Mouse (Mus musculus): ENCODE measurements around the gene Rsbn1.

Gene Rsbn1

DNA sequence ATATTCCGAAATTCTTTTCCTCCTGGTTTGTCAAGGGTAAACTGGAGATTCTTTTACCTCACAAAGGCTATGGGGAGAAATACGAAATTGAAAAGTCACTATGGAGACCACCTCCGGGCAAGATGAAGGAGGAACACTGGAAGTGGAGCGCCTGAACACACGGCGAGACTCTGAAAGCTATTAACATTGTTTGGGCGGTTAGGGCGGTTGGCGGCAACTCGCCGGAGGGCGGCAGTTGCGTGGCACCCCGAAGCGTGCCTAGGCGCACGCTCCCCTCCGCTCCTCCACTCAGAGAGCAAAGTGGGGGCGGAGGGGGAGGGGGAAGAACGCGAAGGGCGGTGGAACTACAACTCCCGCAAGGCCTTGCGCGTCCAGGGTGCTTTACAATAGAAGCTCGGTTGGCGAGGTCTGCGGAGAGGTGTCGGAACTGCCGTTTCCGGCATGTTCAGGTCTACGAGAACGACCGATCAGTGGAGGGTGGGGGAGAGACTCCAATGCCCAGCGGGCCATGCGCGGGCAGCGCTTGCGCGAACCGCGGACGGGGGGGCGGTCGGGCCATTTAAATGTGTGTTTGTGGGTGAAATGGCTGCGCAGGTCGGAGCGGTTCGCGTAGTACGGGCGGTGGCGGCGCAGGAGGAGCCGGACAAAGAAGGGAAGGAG is at the start of gene Rsbn1:
Gene Rsbn1 (plus strand): TSS at position 111 of the 660 bp plus-strand sequence.
- peak; percentile 99 for DNase-seq

DNA sequence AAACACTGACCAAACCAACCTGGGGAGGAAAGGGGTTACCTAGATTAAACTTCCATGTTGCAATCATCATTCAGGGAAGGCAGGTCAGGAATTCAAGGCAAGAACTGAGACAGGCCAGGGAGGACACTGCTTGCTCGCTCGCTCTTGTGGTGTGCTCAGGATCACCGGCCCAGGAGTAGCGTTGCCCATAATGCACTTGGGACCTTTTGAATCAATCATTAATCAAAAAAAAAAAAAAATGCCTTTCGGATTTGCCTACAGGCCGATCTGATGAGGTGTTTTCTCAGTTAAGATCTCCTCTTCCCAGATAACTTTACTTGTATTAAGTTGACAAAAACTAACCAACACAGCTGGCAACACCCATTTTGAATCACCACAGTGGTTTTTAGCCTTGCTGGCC is 49.7 kb upstream of the Rsbn1 start:
- DNase-seq, result no peak

DNA sequence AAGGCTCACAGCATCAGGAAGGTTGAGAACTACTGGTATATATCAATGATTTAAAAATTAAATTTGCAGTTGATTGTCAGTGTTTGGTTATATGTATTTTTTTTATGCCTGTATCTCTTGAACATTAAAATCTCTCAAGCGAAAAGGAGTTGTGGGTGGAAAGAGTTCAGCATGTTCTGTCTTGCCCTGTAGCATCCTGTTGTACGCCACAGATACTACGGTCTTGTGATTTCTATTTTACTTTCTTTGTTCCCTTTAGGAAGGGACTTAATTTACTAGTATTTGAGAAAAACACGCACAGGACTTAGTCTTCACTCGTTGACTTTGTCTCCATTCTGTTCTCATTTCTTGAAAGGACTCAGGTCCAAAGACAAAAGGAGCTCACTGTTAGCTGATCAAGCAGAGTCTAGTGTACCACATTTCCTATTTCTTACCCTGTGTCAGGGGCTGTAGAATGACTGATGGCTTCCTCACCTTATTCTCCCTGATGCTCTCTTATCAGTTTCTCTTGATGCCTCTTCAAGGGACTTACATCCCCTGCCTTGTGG is 46.4 kb upstream of the Rsbn1 start:
- no peak for DNase-seq

DNA sequence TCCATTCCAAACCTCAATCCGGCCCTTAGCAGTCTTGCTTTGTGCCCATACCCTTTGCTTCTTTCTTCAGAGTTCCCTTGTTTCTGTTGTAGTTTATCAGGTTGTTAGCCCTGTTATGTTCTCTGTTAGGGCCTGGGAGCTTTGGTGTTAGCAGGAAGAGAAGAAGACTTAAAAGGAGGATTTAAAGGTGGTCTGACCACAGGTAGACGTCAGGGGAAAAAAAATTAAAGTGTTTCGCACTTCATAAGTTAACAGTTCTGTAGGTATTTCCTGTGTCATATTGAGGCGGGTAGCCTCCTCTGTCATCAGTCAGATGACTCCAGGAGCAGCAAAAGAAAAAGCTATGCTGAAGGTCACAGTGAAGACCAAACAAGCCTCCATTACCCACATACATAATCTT is 45.9 kb upstream of the Rsbn1 start:
- DNase-seq, result no peak

DNA sequence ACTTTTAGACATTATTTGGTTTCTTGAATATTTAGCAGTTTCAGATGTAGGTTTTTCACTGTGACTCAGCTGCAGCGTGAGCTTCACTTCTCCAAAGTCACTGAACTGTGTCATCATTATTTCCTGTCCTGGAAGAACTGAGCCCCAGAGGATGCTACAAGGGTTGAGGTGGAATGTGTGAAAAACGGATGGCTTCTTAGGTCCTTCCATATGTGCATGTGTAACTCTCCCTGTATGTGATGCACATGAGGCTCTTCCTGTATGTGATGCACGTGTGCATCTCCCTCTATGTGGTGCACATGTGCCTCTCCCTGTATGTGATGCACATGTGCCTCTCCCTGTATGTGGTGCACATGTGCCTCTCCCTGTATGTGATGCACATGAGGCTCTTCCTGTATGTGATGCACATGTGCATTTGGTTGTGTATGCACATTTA is 41.2 kb upstream of the Rsbn1 start:
- DNase-seq, result no peak

DNA sequence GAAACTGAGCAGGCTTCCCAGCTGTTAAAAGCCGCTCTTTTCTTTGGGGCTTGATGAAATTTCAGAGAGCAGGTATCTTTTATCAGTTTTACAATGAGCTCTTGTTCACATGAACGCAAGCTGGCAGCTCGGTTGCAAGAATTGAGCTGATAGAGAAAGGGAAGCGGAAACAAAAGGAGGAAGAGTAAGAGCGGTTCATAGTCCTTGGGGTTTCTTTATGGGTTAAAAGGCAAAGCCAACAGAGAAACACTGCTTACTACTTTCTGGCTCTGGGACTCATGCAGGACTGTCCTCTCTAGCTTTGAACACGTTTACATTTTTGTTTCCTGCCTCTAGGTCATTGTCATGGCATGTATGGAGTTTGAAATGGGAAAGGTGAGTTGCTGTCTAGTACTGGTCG is 39.6 kb upstream of the Rsbn1 start:
- DNase-seq, result no peak

DNA sequence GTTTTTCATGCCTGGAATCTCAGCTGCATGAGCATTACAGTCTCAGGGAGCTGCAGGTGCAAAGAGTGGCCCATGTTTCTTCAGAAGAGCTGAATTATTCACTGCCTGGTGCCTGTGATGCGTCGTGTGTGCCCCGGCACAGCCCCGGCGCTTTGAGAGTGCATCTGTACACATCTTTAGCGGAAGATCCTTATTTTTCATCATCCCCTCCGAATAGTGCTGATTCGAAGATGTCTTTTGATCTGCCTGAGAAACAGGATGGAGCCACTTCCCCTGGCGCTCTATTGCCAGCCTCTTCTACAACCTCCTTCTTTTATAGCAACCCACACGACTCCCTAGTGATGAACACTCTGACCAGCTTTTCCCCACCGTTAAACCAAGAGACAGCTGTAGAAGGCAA is 28.0 kb upstream of the Rsbn1 start:
- no peak for DNase-seq

DNA sequence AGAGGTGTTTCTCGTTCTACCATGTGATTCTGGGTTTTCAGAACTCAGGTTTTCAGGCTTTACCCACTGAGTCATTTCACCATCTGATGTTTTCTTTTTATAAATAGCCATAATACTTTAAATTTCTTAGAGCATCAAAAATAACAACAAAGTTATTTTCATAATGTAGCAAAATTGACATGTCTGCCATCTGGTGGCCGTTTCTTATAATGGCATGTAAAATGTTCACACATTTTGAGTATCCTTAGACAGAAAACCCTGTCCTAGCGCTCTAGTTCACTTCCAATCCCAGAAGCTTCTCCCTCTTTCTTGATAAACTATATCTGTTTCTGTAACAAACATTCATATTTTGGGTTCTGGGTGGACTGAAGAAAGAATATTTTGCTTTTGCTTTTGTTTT is 26.3 kb upstream of the Rsbn1 start:
- DNase-seq, result peak; percentile 39

DNA sequence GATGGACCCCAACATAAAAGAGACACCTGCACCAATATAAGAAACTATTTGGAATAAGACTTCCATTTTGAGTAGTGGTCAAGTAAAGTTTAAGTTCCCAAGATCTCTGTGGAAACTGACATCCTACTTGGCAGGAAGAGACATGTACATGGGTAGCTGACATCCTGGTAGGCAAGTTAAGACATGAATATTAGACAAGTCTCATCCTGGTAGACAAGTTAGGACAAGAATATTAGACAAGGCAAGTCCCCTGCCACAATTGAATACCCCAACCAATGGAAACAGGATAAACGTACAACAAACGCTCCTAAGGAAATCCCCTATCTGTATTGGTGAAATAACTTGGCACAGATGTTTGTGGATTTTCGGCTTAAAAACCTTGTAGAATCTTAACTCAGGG is 20.5 kb upstream of the Rsbn1 start:
- DNase-seq, result no peak

DNA sequence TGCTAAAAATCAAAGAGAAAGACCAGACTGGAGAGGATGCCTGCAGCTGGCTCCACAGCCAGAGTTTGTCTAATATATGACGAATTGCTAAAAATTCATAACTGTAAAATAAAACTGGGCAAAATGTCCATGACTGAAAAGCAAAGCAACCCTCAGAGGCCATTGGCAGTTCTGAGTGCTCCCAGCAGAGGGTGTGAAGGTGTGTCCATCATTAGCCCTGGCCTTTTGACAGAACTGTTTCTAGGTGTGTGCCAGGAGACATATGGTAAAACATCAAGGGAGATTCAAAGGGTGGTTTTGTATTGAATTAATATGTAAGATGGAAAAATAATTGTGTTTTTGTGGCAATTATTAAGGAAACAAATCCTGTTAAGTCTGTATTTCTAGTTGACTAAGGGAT is 9.2 kb upstream of the Rsbn1 start:
- DNase-seq, result peak; percentile 79

DNA sequence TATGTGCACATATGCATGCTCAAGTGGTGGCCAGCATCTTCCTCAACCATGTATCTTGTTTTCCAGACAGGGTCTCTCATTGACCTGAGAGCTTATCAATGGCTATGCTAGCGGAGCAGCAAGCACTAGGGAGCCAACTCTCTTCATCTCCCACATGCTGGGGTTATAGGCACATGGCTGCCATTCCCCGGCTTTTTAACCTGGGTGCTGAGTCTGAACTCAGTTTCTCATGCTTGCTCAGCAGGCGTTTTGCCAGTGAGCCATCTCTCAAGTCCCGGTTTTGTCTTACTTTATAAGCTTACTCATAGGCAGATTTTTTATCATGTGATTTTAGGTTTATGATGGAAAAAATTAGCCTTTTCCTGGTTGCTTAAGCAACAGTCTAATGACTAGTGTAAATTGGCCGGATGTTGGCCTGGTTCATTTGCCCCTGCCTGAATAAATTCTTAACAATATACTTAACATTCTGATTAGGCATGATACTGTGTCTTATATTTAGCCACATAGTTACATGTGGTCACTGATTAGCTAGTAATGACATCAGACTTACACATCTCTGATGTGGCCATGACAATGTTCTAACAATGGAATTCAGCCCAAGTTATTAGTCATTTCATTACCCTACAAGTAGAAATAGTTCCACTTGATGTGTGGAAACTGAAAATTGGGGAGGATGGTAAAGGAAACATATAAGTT is 6.4 kb upstream of the Rsbn1 start:
- no peak for DNase-seq

DNA sequence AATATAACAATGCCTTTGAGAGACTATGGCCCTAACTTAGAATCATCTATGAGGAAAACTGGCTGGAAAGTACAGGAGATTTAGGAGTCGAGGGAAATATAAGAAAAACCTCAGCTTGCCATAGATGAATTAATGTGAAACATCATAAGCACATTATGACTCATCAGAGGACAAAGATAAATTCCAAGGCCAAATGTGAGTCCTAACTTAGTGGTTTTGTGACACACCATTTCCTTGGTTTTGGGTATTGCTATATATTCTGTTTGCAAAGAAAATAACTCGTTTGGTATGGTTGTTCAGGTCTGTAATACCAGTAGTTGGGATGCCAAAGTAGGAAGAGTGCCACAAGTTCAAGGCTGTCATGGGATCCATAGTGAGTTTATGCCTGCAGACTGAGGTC is 5.1 kb upstream of the Rsbn1 start:
- no peak for DNase-seq

DNA sequence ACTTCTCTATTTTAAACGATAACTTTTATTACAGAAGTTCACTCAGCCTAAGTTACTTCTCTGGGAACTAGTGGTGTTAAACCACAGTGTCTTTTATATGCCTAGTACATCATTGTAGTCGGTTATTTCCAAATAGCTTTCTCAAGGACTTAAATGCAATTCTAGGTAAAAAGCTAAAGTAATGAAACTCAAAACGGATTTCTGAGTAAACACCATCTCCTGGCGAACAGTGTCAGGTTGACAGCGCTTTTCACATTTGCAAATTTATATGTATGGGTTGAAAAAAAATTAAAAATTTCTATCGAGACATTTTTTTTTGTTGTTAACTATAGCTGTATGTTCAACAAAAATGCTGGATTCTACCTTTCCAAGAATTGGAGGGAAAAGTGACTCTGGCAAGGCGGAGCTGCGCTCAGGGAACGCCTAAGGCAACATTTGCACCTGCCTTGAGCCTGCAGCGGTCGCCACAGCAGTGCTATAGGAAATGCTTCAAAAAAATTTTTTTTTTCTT is 414 bp upstream of the Rsbn1 start:
- DNase-seq, result no peak

DNA sequence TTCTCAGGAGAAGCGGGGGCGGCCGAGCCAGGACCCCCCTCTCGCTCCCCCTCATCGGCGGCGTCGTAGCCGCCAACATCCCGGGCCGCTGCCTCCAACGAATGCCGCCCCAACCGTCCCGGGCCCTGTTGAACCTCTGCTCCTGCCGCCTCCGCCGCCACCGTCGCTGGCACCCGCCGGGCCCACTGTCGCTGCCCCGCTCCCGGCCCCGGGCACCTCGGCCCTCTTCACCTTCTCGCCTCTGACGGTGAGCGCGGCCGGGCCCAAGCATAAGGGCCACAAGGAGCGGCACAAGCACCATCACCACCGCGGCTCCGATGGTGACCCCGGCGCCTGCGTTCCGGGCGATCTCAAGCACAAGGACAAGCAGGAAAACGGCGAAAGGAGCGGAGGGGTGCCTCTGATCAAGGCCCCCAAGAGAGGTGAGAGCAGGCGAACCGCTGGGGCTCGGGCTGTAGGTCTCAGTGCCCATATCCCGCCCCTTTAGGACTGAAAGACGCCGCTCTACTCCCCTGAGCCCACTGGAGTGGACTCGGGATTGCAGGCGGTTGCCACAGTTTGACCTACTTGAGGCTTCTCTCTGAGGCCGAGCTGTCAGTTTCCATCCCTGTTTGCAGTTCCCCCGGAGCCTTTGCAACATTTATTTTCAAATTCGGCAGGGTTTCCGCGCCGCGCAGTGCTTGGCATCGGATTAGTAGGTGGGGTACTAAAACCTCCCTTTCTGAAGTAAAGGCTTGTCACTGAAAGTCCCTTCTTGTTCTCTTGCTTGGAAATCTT is 1.0 kb downstream of the Rsbn1 start:
- no peak for DNase-seq

DNA sequence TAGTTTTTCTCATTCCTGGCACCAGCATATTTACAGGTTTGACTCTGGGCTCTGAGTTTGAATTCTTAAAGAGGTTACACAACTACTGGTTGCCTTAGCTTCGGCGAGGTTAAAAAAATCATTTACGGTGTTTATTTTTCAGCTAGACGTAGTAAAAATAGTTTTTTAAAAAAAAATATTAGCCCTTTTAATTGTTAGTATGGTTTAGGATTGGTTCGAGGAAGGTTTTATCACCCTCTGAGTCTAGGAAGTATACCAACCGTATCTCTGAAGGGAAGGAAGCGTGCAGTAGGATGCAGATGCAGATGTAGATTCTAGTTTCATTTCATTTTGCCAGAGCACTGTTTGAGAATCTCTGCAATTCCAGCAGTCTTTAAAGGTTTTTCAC is 1.6 kb downstream of the Rsbn1 start:
- DNase-seq, result no peak

DNA sequence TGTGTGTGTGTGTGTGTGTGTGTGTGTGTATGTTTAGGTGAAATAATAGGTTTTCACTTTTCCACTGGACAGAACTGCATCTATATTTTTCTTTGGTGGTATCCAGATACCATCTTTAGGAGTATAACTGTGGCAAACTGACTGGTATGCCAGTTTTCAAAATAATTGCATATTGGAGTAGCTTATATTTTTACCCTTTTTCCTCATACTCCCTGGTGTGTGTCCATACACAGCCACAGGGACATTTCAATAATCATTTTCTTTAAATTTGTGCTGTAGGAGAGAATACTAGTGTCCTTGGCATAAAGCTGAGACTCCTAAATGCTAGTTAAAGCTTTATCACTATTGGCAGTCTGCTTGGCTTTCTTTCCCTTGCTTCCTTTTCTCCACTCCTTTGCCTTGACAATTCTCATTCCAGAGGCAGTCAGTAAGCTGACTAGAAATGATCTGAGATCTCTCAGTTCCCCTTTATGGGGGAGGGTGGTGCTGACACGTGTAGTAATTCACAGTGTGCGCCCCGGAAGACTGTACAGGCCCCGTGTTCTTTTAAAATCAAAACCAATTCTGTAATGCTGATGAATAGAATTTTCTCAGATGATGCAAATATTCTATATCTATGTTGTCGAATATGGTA is 2.4 kb downstream of the Rsbn1 start:
- no peak for DNase-seq

DNA sequence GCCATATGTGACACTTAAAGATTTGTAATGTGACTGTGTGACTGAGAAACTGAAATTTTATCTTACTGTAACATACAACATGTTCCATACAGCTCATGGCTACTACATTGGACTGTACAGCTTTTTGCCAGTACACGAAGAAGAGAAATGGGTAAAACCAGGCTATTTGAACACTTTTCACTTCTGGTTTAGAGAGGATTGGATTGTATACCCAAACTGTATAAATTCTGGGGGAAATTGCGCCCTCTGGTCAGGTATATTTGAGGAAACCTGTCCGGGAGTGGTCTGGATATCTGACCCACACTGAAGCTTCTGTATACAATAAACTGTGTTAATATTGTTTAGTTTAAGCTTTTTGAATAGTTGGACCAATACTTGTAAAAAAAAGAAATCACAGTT is 2.9 kb downstream of the Rsbn1 start:
- no peak for DNase-seq

DNA sequence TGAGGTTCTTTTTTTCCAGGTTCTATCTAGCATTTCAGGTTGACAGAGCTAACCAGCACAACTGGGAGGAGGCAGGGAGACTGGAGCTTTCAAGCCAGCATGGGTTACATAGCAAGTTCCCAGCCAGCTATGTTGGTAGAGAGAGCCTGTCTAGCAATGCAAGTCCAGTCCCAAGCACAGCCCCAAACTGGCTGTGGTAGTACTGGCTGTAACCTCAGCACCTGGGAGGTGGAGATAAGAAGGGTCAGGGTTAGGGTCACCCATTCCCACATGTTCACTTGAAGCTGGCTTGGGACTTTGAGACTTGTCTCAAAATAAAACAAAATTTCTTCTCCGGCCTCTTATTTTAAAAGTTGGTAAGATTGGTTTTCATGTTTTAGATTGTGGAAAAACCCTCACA is 6.2 kb downstream of the Rsbn1 start:
- DNase-seq, result no peak

DNA sequence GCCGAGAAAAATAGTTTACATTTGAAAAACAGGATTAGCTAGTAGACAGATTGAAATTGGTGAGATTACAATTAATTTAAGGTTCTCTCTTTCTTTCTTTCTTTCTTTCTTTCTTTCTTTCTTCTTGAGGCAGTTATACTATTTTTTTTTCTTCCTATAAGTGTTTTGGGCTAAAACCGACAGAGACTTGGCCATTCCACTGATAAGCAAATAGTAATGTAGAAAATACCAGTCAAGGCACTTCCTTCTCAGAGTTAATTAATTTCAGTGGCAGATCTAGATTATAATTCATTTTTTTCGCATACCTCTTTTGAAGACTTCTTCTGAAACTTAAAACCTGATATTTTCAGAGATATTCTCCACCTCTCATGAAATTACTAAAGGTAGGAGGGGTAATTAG is 11.4 kb downstream of the Rsbn1 start:
- DNase-seq, result no peak

DNA sequence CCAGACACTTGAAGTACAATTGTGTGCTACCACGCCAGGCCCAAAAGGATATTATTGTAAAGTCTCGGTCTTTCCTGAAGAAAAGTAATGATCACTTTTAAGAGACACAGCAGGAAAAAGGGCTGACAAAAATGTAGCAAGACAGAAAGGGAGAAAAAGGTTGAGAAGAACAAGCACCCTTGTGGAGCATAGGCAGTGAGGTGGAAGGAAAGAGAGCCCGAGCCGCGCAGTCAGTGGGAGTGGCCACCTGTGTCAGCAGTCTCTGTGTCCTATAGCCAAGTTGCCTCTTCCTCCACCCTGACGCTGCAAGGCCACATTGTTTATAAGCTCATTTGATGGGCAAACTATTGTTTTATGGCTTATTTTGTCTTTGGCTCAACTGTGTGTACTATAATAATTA is 13.6 kb downstream of the Rsbn1 start:
- peak; percentile 39 for DNase-seq

DNA sequence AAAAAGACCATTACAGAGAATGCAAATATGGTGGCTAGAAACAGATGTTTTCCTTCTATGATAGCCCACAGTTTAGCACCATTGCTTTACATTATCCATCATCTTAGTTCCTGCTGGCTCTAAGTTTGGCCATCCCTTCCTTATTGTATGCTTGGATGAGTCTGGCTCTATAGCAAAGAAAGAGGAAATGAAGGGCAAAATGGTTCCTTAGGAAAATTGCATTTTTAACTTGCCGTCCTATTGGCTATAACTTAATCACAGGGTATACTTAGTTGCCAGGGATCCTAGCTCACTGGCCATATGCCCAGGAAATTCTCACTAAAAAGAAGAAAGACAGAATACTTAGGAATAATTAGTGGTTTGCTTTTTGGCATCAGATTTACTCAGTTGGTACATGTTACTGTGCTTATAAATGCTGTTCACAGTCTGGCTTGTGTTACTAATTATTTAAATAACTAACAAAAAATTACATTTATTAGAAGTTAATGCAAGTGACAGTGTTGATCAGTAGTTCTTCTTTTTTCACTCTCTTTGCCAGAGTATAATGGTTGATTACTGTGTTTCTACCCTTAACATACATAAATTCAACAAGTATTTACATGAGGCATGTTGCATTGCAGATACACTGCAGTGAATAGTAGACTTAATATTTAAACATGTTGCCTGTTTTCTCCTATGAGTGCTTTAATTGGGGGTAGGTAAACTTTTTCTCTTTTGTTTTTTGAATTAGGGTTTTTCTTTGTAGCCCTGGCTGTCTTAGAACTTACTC is 31.1 kb downstream of the Rsbn1 start:
- DNase-seq, result no peak

DNA sequence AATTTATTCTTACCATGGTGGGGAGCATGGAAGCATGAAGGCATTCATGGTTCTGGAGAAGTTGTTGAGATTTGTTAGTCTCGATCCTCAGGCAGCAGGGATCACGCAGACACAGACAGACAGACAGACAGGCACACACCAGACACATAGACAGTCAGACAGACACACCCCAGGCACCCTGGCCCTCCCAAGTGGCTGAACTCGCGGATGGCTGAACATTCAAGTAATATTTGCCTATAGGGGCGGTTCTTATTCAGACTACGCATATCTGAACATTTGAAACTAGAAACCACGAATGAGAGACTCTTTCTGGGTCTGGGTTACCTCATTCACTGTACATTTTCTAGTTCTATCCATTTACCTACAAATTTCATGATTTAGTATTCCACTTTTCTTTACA is 34.7 kb downstream of the Rsbn1 start:
- DNase-seq, result no peak
